Mouse (Mus musculus) G1E (cell line): ENCODE results near the gene Prdm2. TPM values are rescaled to one million over a fixed set of nuclear protein-coding genes. Genes with fewer than 3 reads are reported as not detected.

Experiments
- ATAC-seq: 2 replicates; pipeline ENCODE4 v1.8.0; 2016; ENCODE audit warnings: mild to moderate bottlenecking; ENCODE audit not compliant: insufficient number of reproducible peaks, poor library complexity, low FRiP score, severe bottlenecking; ENCODE audit errors: extremely low read depth
- DNase-seq: peaks from one replicate; pipeline ENCODE4 v3.0.0; 2012; ENCODE audit warnings: low spot score
- H3K27me3 ChIP-seq: 2 replicates; pipeline ENCODE4 v1.6.1; 2012; ENCODE audit warnings: mild to moderate bottlenecking, low read length, inconsistent platforms; ENCODE audit not compliant: insufficient read depth
- H3K36me3 ChIP-seq: replicated peaks from 2 replicates; pipeline ENCODE3; 2012; ENCODE audit warnings: mild to moderate bottlenecking, inconsistent platforms
- H3K4me1 ChIP-seq: 2 replicates; pipeline ENCODE4 v1.6.1; 2012; ENCODE audit warnings: low read depth, low read length, inconsistent platforms, mixed read lengths; ENCODE audit not compliant: insufficient read depth
- H3K4me3 ChIP-seq: 2 replicates; pipeline ENCODE4 v1.5.1; 2012; ENCODE audit warnings: low read depth, mild to moderate bottlenecking, inconsistent platforms, low read length, moderate library complexity, mixed read lengths
- H3K9me3 ChIP-seq: replicated peaks from 2 replicates; pipeline ENCODE4 v1.6.1; 2012; ENCODE audit warnings: inconsistent platforms
- CTCF ChIP-seq: IDR thresholded peaks from 2 replicates; pipeline ENCODE4 v1.5.1; 2012; ENCODE audit warnings: low read depth, low read length, inconsistent platforms, mixed read lengths
- GATA1 ChIP-seq: IDR thresholded peaks from 2 replicates; pipeline ENCODE4 v1.6.1; 2012; ENCODE audit warnings: borderline replicate concordance, low read length, inconsistent platforms, mixed read lengths
- GATA2 ChIP-seq: IDR thresholded peaks from 2 replicates; pipeline ENCODE4 v1.6.1; 2012; ENCODE audit warnings: low read depth, low read length, inconsistent platforms, borderline replicate concordance
- POLR2AphosphoS5 ChIP-seq: IDR thresholded peaks from 2 replicates; pipeline ENCODE4 v1.6.1; 2012; ENCODE audit warnings: low read depth, low read length, inconsistent platforms; ENCODE audit not compliant: insufficient replicate concordance
- TAL1 ChIP-seq: conservative IDR thresholded peaks from 2 replicates; pipeline ENCODE4 v1.6.1; 2012; ENCODE audit warnings: low read depth, low read length, inconsistent platforms, mixed read lengths
- polyA plus RNA-seq: library from polyadenylated mRNA; stranded (reverse); fragments of >175 nt; gene quantifications from 2 replicates; pipeline ENCODE4 v1.2.3, GENCODE M21; 2012
- total RNA-seq, 2 experiments: library from RNA; stranded (forward) in 1 of 2; stranded (reverse) in 1 of 2; fragments of 200-1000 nt in 1 of 2; fragments of >200 nt in 1 of 2; fragmentation: Nextera tagmentation in 1 of 2; gene quantifications; 2 replicates each; pipeline ENCODE4 v1.2.3; 2014 to 2017

Gene Prdm2
- total and polyA plus RNA-seq, 3 experiments, result 7.1 to 34.9 (median 9.7) TPM

DNA sequence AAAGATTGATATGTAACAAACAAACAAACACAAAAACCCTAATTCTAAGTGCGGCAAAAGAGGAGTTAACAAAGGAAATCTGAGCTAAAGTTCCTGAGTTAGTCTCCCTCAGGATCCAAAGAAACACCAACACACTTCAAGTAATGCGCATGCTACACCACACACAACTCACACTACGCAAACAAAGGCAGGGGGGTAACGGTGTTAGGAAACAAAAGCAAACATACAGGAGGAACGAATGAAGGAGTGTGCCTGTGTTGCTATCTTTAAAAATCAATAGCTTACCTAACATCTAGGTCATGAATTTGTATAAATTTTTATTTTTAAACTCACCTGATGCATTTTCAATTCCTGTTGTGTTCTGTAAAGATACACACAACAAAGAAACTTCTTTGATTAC, 18.5 kb downstream of the Prdm2 start:
- H3K36me3 ChIP-seq, result peaks cover 41% of the 10 kb centered on the region
- DNase-seq (no peak), ATAC-seq (no peak)
- no peak for TF ChIP-seq GATA1
- no peak for TF ChIP-seq GATA2
- TF ChIP-seq POLR2AphosphoS5, result no peak
- no peak for TF ChIP-seq CTCF
- no peaks in the 10 kb centered on the region for H3K9me3 ChIP-seq
- H3K27me3 ChIP-seq, result no peaks in the 10 kb centered on the region
- H3K4me3 ChIP-seq, result no peak overlapping the region
- peaks cover 15% of the 10 kb centered on the region for H3K4me1 ChIP-seq

DNA sequence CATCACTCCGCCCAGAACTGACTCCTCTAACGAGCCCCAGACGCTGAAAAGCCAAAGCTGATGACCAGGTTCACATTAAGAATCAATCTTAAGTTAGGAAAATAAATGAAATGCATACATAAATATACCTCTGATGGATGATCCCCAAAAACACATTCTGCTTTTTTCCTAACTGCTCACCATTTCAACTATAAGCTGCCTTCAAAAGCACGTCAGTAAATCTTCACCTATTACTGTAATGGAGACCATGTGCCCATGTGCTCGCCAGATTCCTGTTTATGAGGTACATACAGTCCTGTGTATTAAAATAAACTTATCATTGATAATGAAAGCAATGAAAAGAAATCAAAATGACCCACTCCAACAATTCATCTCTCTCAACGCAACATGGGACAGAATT, 19.6 kb downstream of the Prdm2 start:
- H3K36me3 ChIP-seq, result peaks cover 39% of the 10 kb centered on the region
- TF ChIP-seq POLR2AphosphoS5, result no peak
- no peak for TF ChIP-seq TAL1
- TF ChIP-seq GATA2, result no peak
- TF ChIP-seq GATA1, result no peak
- no peak for TF ChIP-seq CTCF
- peaks cover 9% of the 10 kb centered on the region for H3K4me1 ChIP-seq
- H3K27me3 ChIP-seq, result no peaks in the 10 kb centered on the region
- H3K9me3 ChIP-seq, result no peaks in the 10 kb centered on the region
- ATAC-seq, result no peak
- no peak overlapping the region for H3K4me3 ChIP-seq
- DNase-seq, result no peak

DNA sequence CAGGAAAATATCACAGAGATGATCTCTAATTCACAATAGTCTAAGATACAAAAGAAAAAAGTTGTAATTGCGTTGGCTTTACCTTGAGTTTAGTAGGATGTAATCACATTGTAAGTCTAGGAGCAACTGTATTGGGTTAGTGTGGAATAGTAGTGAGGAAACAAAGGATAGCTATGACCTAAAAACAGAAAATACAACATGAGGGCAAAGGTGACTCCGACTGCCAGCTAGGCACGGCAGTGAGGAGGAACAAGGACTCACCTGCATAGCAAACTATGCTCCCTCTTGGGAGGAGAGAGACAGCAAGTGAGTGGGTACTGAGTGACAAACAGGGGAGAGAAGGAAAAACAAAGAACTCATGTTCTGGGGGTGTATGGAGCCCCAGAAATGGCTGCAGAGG, 21.0 kb downstream of the Prdm2 start:
- ATAC-seq (no peak), DNase-seq (no peak)
- peaks cover 49% of the 10 kb centered on the region for H3K36me3 ChIP-seq
- no peaks in the 10 kb centered on the region for H3K9me3 ChIP-seq
- H3K27me3 ChIP-seq, result no peaks in the 10 kb centered on the region
- H3K4me3 ChIP-seq, result no peak overlapping the region
- TF ChIP-seq POLR2AphosphoS5 (no peak), GATA2 (no peak), GATA1 (no peak), TAL1 (no peak), CTCF (no peak)
- H3K4me1 ChIP-seq, result peaks cover 3% of the 10 kb centered on the region; the same call in 1 of the 2 replicates

DNA sequence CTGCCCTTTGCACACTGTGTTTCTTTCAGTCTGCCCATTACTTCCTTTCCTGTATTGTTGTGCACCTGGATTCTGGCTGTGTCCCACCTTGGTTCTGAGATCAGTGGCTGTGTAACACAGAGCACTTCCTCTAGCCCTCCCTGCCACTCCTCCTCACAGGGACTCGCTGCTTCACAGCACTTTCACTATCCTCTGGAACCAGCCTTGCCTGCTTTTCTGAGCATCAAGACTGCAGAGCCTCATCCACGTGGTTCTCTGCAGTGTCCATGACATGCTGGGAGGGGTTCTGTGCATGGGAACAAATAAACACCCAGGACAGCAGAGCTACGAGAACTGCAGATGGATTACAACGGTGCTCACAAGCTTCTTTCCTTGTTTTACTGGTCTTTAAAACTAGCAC, 22.1 kb downstream of the Prdm2 start:
- no peak overlapping the region for H3K4me3 ChIP-seq
- no peak for DNase-seq

DNA sequence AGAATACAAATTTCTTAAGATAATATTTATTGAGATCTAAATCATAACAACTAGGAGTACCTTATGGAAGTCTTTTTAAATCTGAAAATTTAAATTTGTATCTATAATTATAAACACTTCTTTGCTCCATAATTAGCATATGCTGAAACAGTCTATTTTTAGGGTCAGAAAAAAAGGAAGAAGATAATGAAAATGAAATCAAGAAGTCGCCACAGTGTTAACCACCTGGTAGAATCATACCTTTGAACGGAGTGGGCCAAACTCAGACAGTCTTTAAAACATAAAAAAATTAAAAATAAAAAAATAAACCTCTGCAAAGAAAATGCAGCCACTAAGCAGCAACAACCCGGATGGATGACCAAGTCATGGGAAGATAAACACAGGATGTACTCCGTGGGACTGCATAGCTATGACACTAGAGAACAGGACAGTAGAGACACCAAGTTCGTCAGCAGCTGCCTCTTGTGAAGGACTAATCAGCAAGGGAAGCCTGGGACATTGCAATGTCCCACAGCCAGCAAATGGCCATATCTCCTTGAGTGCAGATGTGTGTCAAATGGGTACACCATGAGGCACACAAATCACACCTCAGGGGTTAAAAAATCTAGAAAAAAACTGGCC, 24.1 kb downstream of the Prdm2 start:
- H3K4me3 ChIP-seq, result no peak overlapping the region

More for the DNA sequence above, 22.1 kb downstream of the Prdm2 start:
- Histone ChIP-seq H3K27me3 (no peaks in the 10 kb centered on the region), H3K36me3 (peaks cover 61% of the 10 kb centered on the region), H3K9me3 (no peaks in the 10 kb centered on the region), H3K4me1 (peaks cover 3% of the 10 kb centered on the region; the same call in 1 of the 2 replicates)
- TF ChIP-seq GATA2 (no peak), GATA1 (no peak), CTCF (no peak), TAL1 (no peak), POLR2AphosphoS5 (no peak)
- no peak for ATAC-seq

DNA sequence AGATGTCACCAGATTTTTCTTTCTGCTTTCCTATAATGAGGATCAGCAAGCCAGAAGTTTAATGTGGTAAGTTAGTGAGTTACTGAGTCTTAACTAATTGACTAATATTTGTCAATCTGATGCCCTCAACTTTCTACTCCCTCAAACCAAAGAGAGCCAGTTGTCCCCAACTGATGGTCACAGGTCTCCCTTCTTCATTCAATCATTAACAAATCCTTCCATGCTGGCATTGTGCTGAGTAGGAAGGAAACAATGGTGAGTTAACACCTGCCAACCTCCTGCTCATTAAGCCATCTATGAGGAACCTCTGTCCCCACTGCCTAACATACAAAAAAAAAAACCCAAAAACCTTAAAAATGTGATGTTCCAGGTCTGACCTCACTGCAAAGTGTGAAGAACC, 26.7 kb downstream of the Prdm2 start:
- H3K4me3 ChIP-seq, result no peak overlapping the region
- H3K4me1 ChIP-seq, result peaks cover 3% of the 10 kb centered on the region; the same call in 1 of the 2 replicates
- peaks cover 60% of the 10 kb centered on the region for H3K36me3 ChIP-seq
- H3K27me3 ChIP-seq, result no peaks in the 10 kb centered on the region
- TF ChIP-seq POLR2AphosphoS5 (no peak), TAL1 (no peak), CTCF (no peak), GATA2 (no peak), GATA1 (no peak)
- DNase-seq (no peak), ATAC-seq (no peak)
- no peaks in the 10 kb centered on the region for H3K9me3 ChIP-seq

More for the DNA sequence above, 24.1 kb downstream of the Prdm2 start:
- Histone ChIP-seq H3K4me1 (peaks cover 3% of the 10 kb centered on the region; the same call in 1 of the 2 replicates), H3K36me3 (peaks cover 64% of the 10 kb centered on the region), H3K9me3 (no peaks in the 10 kb centered on the region), H3K27me3 (no peaks in the 10 kb centered on the region)
- TF ChIP-seq TAL1 (no peak), CTCF (no peak), GATA1 (no peak)
- DNase-seq (no peak), ATAC-seq (no peak)

DNA sequence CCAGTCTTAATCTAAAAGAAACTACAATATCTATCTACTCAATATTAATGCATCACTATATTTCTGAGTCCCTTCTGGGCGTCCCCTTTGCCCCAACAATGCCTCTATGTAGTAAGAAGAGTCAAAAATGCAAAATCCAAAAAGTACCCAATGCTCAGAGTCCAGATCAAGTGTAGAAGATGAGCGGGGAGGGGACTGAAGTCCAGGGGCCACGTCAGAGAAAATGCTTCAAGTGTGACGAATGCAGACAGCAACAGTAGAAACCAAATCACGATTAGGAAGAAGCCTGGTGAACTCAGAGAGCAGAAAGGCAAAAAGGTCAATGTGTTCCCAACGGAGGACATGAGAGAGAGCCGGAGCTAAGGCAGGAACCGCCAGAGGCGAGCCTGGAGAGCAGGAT, 27.3 kb downstream of the Prdm2 start:
- H3K27me3 ChIP-seq, result no peaks in the 10 kb centered on the region
- no peaks in the 10 kb centered on the region for H3K9me3 ChIP-seq
- no peak overlapping the region for H3K4me3 ChIP-seq
- no peak for TF ChIP-seq GATA2
- TF ChIP-seq POLR2AphosphoS5, result no peak
- no peak for TF ChIP-seq TAL1
- H3K36me3 ChIP-seq, result peaks cover 62% of the 10 kb centered on the region
- H3K4me1 ChIP-seq, result no peaks in the 10 kb centered on the region; the same call in 1 of the 2 replicates
- ATAC-seq, result no peak
- no peak for DNase-seq
